Mouse (Mus musculus) activated CD4-positive, CD25-positive, alpha-beta regulatory T cell (primary cell): Measurements from ENCODE around the gene Fgf18. TPM values are rescaled to one million over a fixed set of nuclear protein-coding genes. Genes with fewer than 3 reads are reported as not detected.

Experiments
- polyA plus RNA-seq, 2 experiments: library from polyadenylated mRNA; unstranded; fragments of 100-300 nt; shearing (Covaris generic); gene quantifications; one replicate each; pipeline ENCODE4 v1.2.1; 2017

The Fgf18 gene
- under 1 TPM; 0.27 to 0.30 TPM for polyA plus RNA-seq

GRCm38 (mm10) chr11:33147171-33147571, at the start of gene Fgf18:
Fgf18 (minus strand) TSS chr11:33147400.

GRCm38 (mm10) chr11:33162998-33163506, 15.9 kb upstream of the Fgf18 start, which contains the start of gene Npm1:
Npm1 (minus strand) TSS chr11:33163206.

Other genes starting within 250 kb of the Fgf18 start
- 100 to 1,000 TPM; 451 to 822 TPM for gene Npm1, start 15.8 kb upstream of the Fgf18 start, polyA plus RNA-seq
- not detected for gene Tlx3, start 56.2 kb upstream of the Fgf18 start, polyA plus RNA-seq
- gene Gm12117, start 129.3 kb upstream of the Fgf18 start, polyA plus RNA-seq = not detected